ENCODE assay signal across 16 mouse cellular contexts in genomic region chr17:50052741-50053468, GRCm38 (mm10).
"Had no signal": no experiment of that assay in that cellular context is flagged by ENCODE, and none has a peak within 500 bp of the region (broad histone marks: within the 10 kb centered on the region; RNA-seq: fewer than 3 reads in every experiment).

No protein-coding gene starts in this region.

- H3K9ac ChIP-seq: liver, embryonic 15.5 days; midbrain, embryonic 12.5 days; neural tube, embryonic 13.5 days; stomach, embryonic 15.5 days had no signal

- DNase-seq: kidney, postnatal 36 days; lung, adult 2 months; lung, postnatal 36 days; right cerebral cortex, postnatal 14 days; thymus, adult 2 months; thymus, postnatal 25 days had no signal

- H3K4me1 ChIP-seq: stomach, embryonic 15.5 days had no signal

- H3K27me3 ChIP-seq: midbrain, embryonic 12.5 days; neural tube, embryonic 13.5 days; stomach, embryonic 15.5 days had no signal

- H3K9me3 ChIP-seq: limb, embryonic 10.5 days; liver, embryonic 15.5 days; midbrain, embryonic 12.5 days; neural tube, embryonic 13.5 days; stomach, embryonic 15.5 days had no signal

- H3K4me3 ChIP-seq: layer of hippocampus, adult 2 months; limb, embryonic 10.5 days; liver, embryonic 15.5 days; midbrain, embryonic 12.5 days; neural tube, embryonic 13.5 days; stomach, embryonic 15.5 days had no signal

- ATAC-seq: lung, postnatal 0 days; midbrain, embryonic 16.5 days had no signal

- H3K27ac ChIP-seq: kidney, postnatal 0 days; layer of hippocampus, adult 2 months; limb, embryonic 10.5 days; liver, embryonic 15.5 days; midbrain, embryonic 12.5 days; neural tube, embryonic 13.5 days; stomach, embryonic 15.5 days had no signal

- H3K4me2 ChIP-seq: liver, embryonic 11.5 days; liver, embryonic 15.5 days; midbrain, embryonic 12.5 days; neural tube, embryonic 13.5 days; stomach, embryonic 15.5 days had no signal

- H3K36me3 ChIP-seq: limb, embryonic 10.5 days; liver, embryonic 15.5 days; midbrain, embryonic 12.5 days; neural tube, embryonic 13.5 days; stomach, embryonic 15.5 days had no signal
